Mouse (Mus musculus): Measurements from ENCODE around the gene Glrp1. TPM values are rescaled to one million over a fixed set of nuclear protein-coding genes. Genes with fewer than 3 reads are reported as not detected.

Glrp1 gene
- polyA plus RNA-seq, 2 experiments = 0.09 TPM; not detected in 1

DNA sequence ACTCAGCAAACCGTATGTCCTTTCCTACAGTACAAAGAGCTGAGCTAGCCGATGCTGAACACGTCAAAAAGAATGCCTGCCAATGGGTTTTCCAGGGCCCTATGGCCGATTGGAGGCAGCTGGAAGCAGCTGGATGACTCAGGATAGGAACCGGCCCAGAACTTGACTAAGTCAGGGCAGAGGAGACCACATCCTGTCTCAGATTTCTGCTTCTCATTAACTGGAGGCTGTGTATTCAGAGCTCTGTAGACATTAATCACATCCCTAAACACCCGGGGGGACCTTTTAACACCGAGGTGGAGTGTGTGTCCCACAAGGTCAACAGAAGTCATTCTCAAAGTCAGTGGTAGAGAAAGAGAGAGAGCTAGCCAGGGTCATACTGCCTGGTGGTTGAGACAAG is 35.3 kb downstream of the Glrp1 start:
- H3K4me3 ChIP-seq (ENCODE audit: insufficient read depth in 1 of 2, low read depth in 2 of 2, low read length in 2 of 2) = no peak overlapping the region
- TF ChIP-seq EP300 (IDR thresholded peaks at IDR 0.05; ENCODE audit: low read depth) = no peak
- no peak for TF ChIP-seq CTCF (IDR thresholded peaks at IDR 0.05; ENCODE audit: low read depth)
- no peak overlapping the region for H3K4me2 ChIP-seq (ENCODE audit: low read depth)
- no peak for ATAC-seq (ENCODE audit: insufficient read depth)
- no peaks in the 10 kb centered on the region for H3K9me3 ChIP-seq (ENCODE audit: control insufficient read depth, low read length)
- H3K4me1 ChIP-seq (replicated peaks; ENCODE audit: control insufficient read depth in 2 of 2, insufficient read depth in 2 of 2, low read length in 1 of 2) = peaks cover 10 to 21% of the 10 kb centered on the region in 2 experiments
- 34% methylated on average over 7 of the region's 7 CpGs for WGBS (ENCODE audit: insufficient replicate concordance)
- DNase-seq (ENCODE audit: low read depth in 3 of 3, low spot score in 3 of 3) = no peak
- no peaks in the 10 kb centered on the region for H3K27me3 ChIP-seq (ENCODE audit: control insufficient read depth, insufficient read depth, low read length)
- H3K36me3 ChIP-seq (replicated peaks; ENCODE audit: control insufficient read depth, insufficient read depth, low read depth) = no peaks in the 10 kb centered on the region
- no peak overlapping the region for H3K9ac ChIP-seq (replicated peaks)
- H3K27ac ChIP-seq = no peak overlapping the region

DNA sequence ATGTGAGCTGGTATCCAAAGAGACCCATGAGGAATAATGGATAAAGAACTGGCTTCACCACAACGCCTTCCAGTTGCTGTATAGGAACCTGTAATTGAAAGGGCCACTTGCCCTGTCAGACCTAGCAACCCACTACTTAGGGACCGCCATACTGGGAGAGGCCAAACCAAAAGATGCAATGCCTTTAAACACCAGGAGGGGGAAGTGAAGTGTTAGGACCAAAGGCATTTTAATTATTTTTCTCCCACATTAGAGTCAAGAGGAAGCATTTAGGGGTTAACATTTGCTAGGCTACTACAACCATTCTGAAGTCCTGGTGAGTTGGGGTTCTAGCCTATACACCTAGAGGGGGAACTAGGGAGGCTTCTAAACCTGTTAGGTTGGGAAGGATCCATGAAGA is 36.0 kb downstream of the Glrp1 start:
- Histone ChIP-seq H3K27ac (no peak overlapping the region), H3K4me2 (ENCODE audit: low read depth) (no peak overlapping the region), H3K9ac (replicated peaks) (no peak overlapping the region), H3K9me3 (ENCODE audit: control insufficient read depth, low read length) (no peaks in the 10 kb centered on the region), H3K27me3 (ENCODE audit: control insufficient read depth, insufficient read depth, low read length) (no peaks in the 10 kb centered on the region), H3K4me1 (replicated peaks; ENCODE audit: control insufficient read depth in 2 of 2, insufficient read depth in 2 of 2, low read length in 1 of 2) (peaks cover 10 to 21% of the 10 kb centered on the region in 2 experiments), H3K4me3 (ENCODE audit: insufficient read depth in 1 of 2, low read depth in 2 of 2, low read length in 2 of 2) (no peak overlapping the region), H3K36me3 (replicated peaks; ENCODE audit: control insufficient read depth, insufficient read depth, low read depth) (no peaks in the 10 kb centered on the region)
- TF ChIP-seq CTCF (IDR thresholded peaks at IDR 0.05; ENCODE audit: low read depth) (peak; percentile 77), EP300 (IDR thresholded peaks at IDR 0.05; ENCODE audit: low read depth) (no peak)
- ATAC-seq (ENCODE audit: insufficient read depth) = no peak
- no peak for DNase-seq (ENCODE audit: low read depth in 3 of 3, low spot score in 3 of 3)
- WGBS (ENCODE audit: insufficient replicate concordance) = 33% methylated on average over 2 of the region's 2 CpGs

DNA sequence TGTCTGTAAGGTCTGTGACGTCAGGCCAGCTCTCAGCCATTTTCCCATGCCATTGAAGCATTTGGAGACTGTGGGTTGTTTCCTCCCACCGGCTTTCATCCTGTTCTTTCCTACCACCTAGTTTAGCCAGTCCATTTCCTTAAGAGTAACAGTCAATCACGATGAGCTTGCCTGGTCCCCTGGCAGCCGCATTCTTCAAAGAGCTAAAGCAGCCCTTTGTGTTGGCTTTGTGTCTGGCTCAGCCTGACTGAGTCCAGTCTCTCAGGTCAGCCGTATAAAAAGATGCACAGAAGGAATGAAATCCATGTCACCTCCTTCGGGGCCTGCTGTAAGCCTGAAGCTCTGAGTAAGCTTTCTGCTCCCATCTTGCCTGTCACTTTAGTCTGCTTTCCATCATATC is 37.6 kb downstream of the Glrp1 start:
- WGBS (ENCODE audit: insufficient replicate concordance) = 50% methylated on average over 6 of the region's 6 CpGs
- Histone ChIP-seq H3K4me3 (ENCODE audit: insufficient read depth in 1 of 2, low read depth in 2 of 2, low read length in 2 of 2) (no peak overlapping the region), H3K9ac (replicated peaks) (no peak overlapping the region), H3K4me1 (replicated peaks; ENCODE audit: control insufficient read depth in 2 of 2, insufficient read depth in 2 of 2, low read length in 1 of 2) (peaks cover 10 to 19% of the 10 kb centered on the region in 2 experiments), H3K4me2 (ENCODE audit: low read depth) (no peak overlapping the region), H3K36me3 (replicated peaks; ENCODE audit: control insufficient read depth, insufficient read depth, low read depth) (no peaks in the 10 kb centered on the region), H3K27me3 (ENCODE audit: control insufficient read depth, insufficient read depth, low read length) (no peaks in the 10 kb centered on the region), H3K27ac (no peak overlapping the region), H3K9me3 (ENCODE audit: control insufficient read depth, low read length) (no peaks in the 10 kb centered on the region)
- DNase-seq (ENCODE audit: low read depth in 3 of 3, low spot score in 3 of 3) (no peak), ATAC-seq (ENCODE audit: insufficient read depth) (no peak)
- TF ChIP-seq CTCF (IDR thresholded peaks at IDR 0.05; ENCODE audit: low read depth) (no peak), EP300 (IDR thresholded peaks at IDR 0.05; ENCODE audit: low read depth) (no peak)

DNA sequence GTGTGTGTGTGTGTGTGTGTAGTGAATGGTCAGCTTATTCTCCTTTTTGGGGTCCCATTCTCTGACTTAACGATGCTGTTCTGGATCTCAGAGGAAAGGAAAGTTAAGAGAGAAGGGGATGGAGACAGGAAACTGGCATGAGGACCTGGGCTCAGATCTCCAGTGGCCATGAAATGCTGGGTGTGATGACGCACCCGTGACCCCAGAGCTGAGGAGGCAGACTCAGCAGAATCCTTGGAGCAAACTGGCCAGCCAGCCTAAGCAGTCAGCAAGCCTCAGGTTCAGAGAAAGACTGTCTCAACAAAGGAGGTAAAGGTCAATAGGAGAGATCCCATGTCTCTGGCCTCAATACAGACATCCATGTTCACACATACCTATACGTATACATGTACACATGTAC is 40.1 kb downstream of the Glrp1 start:
- 75% methylated on average over 4 of the region's 4 CpGs for WGBS (ENCODE audit: insufficient replicate concordance)
- ATAC-seq (ENCODE audit: insufficient read depth) = no peak

DNA sequence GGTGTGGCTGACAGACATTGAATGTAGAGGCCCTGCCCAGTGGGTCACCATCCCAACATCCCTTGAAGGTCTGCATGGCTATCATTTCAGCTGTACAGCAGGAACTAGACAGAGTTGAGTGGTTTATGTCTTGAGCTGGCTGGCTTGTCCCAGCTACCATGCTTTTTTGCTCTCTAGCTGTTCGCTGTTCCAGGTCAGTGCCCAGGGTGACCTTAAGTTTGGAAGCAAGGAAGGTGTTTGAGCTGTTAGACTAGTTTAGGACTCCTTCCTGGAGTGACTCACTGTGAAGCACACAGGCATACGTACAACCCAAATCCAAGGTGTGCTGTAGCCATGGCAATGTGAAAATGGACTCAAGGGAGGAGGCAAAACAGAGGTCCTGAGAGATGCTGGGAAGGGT is 41.5 kb downstream of the Glrp1 start:
- DNase-seq (ENCODE audit: low read depth in 3 of 3, low spot score in 3 of 3) (no peak), ATAC-seq (ENCODE audit: insufficient read depth) (no peak)
- Histone ChIP-seq H3K4me1 (replicated peaks; ENCODE audit: control insufficient read depth in 2 of 2, insufficient read depth in 2 of 2, low read length in 1 of 2) (no peaks in the 10 kb centered on the region), H3K27me3 (ENCODE audit: control insufficient read depth, insufficient read depth, low read length) (no peaks in the 10 kb centered on the region), H3K36me3 (replicated peaks; ENCODE audit: control insufficient read depth, insufficient read depth, low read depth) (no peaks in the 10 kb centered on the region), H3K4me3 (ENCODE audit: insufficient read depth in 1 of 2, low read depth in 2 of 2, low read length in 2 of 2) (no peak overlapping the region), H3K27ac (no peak overlapping the region), H3K9ac (replicated peaks) (no peak overlapping the region), H3K4me2 (ENCODE audit: low read depth) (no peak overlapping the region), H3K9me3 (ENCODE audit: control insufficient read depth, low read length) (no peaks in the 10 kb centered on the region)
- WGBS (ENCODE audit: insufficient replicate concordance) = 64% methylated on average over 2 of the region's 2 CpGs
- TF ChIP-seq CTCF (IDR thresholded peaks at IDR 0.05; ENCODE audit: low read depth) (no peak), EP300 (IDR thresholded peaks at IDR 0.05; ENCODE audit: low read depth) (no peak)

More for the DNA sequence above, 40.1 kb downstream of the Glrp1 start:
- no peaks in the 10 kb centered on the region for H3K9me3 ChIP-seq (ENCODE audit: control insufficient read depth, low read length)
- TF ChIP-seq CTCF (IDR thresholded peaks at IDR 0.05; ENCODE audit: low read depth) = no peak
- no peak for TF ChIP-seq EP300 (IDR thresholded peaks at IDR 0.05; ENCODE audit: low read depth)
- H3K4me2 ChIP-seq (ENCODE audit: low read depth) = no peak overlapping the region
- no peaks in the 10 kb centered on the region for H3K36me3 ChIP-seq (replicated peaks; ENCODE audit: control insufficient read depth, insufficient read depth, low read depth)
- no peak overlapping the region for H3K9ac ChIP-seq (replicated peaks)
- DNase-seq (ENCODE audit: low read depth in 3 of 3, low spot score in 3 of 3) = no peak
- H3K4me3 ChIP-seq (ENCODE audit: insufficient read depth in 1 of 2, low read depth in 2 of 2, low read length in 2 of 2) = no peak overlapping the region
- no peaks in the 10 kb centered on the region for H3K27me3 ChIP-seq (ENCODE audit: control insufficient read depth, insufficient read depth, low read length)
- H3K4me1 ChIP-seq (replicated peaks; ENCODE audit: control insufficient read depth in 2 of 2, insufficient read depth in 2 of 2, low read length in 1 of 2) = peaks cover 1 to 5% of the 10 kb centered on the region in 2 experiments
- H3K27ac ChIP-seq = no peak overlapping the region

Data from liver, embryonic 14.5 days (tissue).